Mouse (Mus musculus) liver, adult (tissue): ENCODE results near the gene Gm10197.

Experiments used
- GATA4 ChIP-seq: IDR thresholded peaks from 2 replicates; pipeline ENCODE4 v1.6.1; 2014; ENCODE audit warnings: mild to moderate bottlenecking, low read length; ENCODE audit not compliant: insufficient replicate concordance

Gm10197 gene

GRCm38 (mm10) chr19:53343174-53343881, 28.2 kb downstream of the Gm10197 start:
- no peak for TF ChIP-seq GATA4

GRCm38 (mm10) chr19:53340423-53340822, 31.1 kb downstream of the Gm10197 start:
- TF ChIP-seq GATA4 = no peak

GRCm38 (mm10) chr19:53335241-53335640, 36.3 kb downstream of the Gm10197 start:
- TF ChIP-seq GATA4 = no peak

GRCm38 (mm10) chr19:53333730-53334129, 37.8 kb downstream of the Gm10197 start:
- no peak for TF ChIP-seq GATA4

GRCm38 (mm10) chr19:53331882-53332500, 39.6 kb downstream of the Gm10197 start:
- TF ChIP-seq GATA4 = peak; percentile 59; the same call in 1 of the 2 replicates

- no peak for TF ChIP-seq GATA4
Measured at GRCm38 (mm10) chr19:53329992-53330381, 41.6 kb downstream of the Gm10197 start.

- no peak for TF ChIP-seq GATA4
Measured at GRCm38 (mm10) chr19:53329221-53329991, 42.2 kb downstream of the Gm10197 start.

- TF ChIP-seq GATA4 = no peak
Measured at GRCm38 (mm10) chr19:53328116-53328515, 43.5 kb downstream of the Gm10197 start.

- TF ChIP-seq GATA4 = no peak
Measured at GRCm38 (mm10) chr19:53325578-53326295, 45.8 kb downstream of the Gm10197 start.

- TF ChIP-seq GATA4 = no peak
Measured at GRCm38 (mm10) chr19:53324866-53325265, 46.7 kb downstream of the Gm10197 start.

GRCm38 (mm10) chr19:53322438-53323048, 49.0 kb downstream of the Gm10197 start:
- TF ChIP-seq GATA4 = no peak
